Mouse (Mus musculus) liver (tissue): ENCODE data around the gene Tbpl1.

Source experiments
- DNase-seq: peaks from one replicate; pipeline ENCODE4 v3.0.0-alpha.2; 2020; ENCODE audit warnings: mixed read lengths

The Tbpl1 gene

DNA sequence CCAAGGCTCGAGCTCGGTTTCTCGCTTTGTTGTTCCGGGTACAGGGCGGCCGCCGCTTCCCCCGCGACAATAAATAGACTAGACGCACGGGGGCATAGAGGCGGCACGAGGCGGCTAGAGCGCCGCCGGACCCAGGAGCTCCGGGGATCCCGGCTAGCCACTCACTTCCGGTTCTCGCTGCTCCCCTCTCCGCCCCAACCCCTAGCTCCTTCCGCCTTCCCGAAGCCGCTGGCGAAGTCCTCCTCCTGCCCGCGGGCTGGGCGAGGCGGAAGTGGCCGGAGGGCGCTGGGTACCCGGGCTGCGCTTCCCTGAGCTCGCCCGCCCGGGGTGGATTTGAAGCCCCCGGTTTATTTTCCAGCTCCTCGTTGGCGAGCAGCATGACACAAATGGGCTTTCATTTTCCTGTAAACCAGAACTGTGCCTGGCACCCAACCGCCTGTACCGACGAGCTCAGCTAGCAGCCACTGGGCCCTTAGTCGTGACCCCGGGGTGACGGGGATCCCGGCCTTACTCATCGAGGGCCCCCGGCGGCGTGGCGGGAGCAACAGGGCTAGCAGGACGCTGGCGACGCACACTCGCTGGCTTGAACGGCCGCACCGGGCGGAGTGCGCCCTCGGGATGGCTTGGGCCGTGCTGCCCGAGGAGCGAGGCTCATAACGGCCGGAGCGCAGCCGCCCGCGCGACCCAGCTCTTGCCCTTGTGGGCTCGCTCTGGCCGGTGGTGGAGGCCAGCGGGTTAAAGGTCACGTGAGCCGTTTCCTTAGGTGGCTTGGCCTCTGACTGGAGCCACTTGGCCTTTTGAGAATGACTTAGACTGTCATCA, at the start of gene Tbpl1:
Gene Tbpl1, minus strand, starts transcription at position 667 of the 822 bp plus-strand sequence.
- DNase-seq, result peak; percentile 95

DNA sequence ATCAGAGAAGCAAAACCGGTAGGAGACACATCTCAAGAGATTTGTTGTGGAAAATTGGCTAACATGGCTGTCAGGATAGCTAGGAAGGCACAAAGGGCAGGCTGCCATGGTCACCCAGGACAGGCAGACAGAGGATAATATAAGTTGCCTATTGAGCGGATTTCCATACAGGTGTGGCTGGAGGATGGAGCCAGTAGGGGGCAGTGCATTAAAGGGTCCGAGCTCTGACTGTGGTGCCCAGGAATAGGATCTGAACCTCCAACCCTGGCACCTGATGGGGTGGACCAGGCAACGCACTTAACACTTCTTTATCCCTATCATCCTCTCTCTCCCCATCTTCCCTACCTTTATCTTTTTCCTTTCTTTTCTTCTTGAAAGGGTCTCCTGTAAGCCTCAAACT, 49.7 kb upstream of the Tbpl1 start:
- DNase-seq, result peak; percentile 11

DNA sequence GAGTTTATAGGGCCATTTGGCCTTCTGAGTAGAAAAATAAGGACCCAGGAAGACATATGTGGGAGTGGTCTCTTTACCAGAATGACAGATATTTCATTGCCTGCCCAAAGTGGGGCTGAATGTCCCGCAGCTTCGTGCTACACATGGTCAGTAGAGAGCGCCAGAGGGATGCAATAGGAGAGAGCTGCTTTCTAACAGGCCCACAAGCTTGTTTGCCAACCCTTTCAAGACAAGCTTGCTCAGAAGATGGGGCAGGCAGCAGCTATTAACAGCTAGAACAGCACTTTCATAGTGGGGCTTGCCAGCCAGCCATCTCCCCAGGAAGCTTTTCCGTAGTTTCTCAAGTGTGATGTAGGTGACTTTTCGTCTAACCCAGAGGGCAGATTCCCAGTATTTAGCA, 46.2 kb upstream of the Tbpl1 start:
- peak; percentile 10 for DNase-seq

DNA sequence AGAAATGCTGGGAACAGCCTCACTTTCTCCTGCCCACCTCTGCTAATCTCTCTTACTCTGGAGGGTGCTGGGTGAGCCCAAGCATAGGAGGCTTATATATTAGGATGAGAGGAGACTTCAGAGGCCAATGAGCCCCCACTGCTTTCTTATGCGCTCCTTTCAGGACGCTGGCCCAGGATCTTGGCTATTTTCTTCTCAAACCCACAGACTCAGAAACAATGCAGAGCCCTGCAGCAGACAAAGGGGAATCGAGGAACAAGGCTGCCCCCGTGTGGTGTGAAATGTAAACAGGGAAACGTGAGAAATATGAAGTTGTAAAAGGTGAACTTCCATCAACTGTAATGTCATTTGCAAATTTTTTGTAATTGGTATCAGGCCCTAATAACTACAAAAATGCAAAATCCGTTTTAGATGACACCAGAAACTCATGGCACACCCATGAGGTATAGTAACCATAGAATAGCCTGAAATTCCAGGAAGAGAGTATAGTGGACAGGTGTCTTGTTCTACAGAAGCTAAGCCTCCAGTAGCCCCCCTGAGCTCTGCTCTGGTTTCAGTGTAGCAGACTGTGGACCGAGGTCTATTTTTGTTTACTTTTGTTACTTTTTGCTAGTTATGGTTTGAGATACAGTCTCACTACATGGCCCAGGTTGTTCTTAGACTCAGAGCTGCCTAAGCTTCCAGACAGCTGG, 44.4 kb upstream of the Tbpl1 start:
- DNase-seq, result peak; percentile 9

DNA sequence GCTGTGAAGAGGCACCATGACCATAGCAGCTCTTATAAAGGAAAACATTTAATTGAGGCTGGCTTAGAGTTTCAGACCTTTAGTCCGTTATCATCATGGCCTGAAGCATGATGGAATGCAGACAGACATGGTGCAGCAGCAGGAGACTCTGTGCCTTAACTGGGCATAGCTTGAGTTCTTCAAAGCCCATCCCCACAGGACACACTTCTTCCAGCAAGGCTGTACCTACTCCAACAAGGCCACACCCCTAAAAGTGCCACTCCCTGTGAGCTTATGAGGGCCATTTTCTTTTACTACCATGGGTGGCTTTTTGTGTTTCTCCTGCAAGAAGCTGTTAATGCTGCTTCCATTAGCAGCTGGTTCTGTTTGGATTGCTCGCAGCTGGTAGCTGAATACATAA, 43.7 kb upstream of the Tbpl1 start:
- no peak for DNase-seq

DNA sequence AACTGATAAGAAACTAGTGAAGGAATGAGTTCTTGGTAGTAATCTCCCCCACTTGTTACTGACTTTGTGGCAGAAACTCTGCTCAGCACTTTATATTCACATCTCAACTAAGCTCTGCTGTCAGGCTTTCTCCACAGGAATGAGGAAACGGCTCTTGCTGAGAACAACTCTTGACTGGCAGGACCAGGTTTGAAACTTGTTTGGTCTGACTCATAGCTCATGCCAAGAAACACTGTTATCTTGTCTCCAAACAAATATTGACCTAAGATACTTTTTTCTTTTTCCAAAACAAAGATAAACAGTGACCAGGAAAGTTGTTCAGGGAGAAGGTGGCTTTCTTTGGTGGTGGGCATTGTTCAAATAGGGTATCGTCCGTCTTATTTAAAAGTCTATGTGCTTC, 42.9 kb upstream of the Tbpl1 start:
- no peak for DNase-seq

DNA sequence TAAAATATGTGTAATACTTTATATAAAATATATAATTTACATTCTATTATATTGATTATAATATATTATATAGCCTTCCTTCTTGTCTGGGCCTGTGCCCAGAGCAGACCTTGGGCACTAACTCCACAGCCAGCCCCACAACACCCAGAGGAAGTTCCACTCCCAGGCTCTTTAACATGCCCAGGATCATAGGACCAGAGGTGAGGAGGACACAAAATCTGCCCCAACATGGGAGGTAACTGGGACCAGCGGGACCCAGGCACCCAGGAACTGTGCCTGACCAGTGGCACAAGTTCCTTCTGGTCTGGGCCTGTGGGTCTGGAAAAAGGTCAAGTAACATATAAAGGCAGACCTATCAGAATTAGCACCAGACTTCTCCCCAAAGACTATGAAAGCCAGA, 22.5 kb upstream of the Tbpl1 start:
- no peak for DNase-seq

DNA sequence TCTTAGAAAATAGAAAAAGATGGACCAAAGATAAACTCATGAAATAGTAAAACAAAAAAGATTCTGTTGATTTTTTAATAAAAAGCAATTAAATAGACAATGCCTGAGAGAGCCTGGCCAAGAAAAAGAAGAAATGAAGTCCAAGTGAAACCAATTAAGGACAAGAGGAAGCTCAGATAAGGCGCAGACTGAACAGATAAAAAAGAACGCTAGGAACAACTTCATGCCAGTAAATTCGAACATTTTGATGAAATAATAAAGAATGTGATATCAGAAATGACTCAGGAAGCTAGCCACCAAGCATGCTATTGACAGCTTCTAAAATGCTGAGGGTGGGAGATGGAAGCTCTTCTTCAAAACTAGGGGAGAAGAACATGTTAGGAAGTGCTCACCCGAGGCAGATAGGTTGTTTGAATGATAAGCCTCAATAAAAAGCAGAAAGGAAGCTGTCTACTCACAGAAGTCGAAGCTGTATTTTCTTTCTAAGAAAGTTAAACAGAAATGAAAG, 19.5 kb upstream of the Tbpl1 start:
- DNase-seq, result no peak

DNA sequence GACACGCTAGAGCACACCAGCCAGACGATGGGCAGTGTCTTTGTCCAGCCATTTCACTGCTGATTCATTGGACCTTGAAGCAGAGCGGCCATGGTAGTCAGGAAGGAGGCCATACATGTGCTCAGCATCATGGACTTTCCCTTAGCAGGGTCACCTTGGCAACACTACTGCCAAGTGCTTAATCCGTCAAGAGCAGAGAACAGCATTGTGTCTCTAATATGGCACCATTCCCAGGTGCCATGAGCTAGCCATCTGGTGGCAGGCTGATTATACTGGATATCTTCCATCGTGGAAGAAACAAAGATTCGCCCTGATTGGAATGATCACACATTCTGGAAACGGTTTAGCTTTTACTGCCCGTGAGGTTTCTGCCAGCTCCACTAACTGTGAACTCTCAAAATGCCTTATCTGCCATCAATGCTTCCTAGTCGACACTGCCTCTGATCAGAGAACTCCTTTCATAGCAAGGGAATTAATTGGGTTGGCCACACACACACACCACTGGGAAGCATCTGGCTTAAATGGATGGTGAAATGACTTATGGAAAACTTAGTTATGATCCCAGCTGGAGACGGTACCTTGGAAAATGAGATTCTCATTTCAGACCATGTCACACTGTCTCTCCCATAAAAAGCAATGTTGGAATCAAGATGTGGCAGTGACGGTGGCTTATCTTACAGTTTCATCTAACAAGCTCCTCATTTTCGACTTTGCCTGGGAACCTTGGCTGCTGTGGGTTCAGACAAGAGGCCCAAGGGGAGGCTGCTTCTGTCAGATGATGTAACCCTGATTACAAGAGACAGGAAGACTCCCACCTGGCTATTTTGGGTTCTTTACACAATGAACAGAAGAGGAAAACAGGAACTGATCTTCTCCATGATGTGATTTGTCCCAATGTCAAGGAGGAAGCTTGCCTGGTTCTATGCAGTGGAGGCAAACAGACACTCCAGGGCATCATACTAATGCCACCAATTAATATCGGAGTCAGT, 14.9 kb upstream of the Tbpl1 start:
- DNase-seq, result no peak

DNA sequence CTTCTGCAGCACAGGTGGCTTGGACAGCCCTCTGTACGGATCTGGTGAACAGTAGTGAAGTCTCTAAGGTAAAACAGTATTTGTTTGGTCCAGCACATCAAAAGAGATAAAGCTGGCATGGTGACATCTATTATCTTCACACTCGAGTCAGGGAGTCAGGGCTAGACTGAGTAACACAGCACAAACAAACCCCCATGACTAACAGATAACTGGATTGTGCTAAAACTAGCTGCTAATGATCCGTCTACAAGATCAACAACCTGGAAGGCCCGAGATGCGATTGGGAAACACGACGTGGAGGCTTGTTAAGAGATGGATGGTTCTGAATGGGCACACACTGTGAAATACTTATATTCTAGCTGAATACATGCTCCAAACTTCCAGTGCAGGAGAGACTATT, 14.2 kb upstream of the Tbpl1 start:
- DNase-seq, result no peak

DNA sequence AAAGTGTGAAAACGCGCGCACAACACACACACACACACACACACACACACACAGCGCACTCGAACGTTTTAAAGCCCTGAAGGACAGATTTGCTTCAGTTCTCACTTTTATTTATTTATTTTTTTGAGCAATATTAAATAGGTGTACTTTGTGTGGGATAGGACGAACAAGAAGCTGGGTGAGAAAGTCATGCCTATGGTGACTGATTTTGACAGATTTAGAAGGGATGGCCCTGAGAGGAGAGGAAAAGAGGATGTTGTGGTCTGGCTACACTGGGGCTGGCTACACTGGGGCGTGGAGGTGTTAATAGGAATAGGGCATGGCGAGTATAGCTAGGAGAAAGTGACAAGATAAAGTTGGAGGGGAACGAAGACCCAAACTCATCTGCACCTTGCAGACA, 443 bp upstream of the Tbpl1 start:
- no peak for DNase-seq

DNA sequence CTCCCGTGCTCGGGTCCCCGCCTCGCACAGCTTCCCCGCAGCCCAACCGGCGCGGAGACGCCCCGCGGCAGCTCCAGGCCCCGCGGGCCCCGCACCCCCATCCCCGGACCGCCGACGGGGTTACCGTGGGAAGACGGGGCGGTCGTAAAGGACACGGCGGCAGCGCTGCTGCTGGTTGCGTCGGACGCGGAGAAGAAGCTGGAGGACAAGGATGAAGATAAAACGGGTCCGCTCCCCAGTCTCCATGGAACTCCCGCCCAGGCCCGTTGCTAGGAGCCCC, 806 bp downstream of the Tbpl1 start:
- DNase-seq, result no peak

DNA sequence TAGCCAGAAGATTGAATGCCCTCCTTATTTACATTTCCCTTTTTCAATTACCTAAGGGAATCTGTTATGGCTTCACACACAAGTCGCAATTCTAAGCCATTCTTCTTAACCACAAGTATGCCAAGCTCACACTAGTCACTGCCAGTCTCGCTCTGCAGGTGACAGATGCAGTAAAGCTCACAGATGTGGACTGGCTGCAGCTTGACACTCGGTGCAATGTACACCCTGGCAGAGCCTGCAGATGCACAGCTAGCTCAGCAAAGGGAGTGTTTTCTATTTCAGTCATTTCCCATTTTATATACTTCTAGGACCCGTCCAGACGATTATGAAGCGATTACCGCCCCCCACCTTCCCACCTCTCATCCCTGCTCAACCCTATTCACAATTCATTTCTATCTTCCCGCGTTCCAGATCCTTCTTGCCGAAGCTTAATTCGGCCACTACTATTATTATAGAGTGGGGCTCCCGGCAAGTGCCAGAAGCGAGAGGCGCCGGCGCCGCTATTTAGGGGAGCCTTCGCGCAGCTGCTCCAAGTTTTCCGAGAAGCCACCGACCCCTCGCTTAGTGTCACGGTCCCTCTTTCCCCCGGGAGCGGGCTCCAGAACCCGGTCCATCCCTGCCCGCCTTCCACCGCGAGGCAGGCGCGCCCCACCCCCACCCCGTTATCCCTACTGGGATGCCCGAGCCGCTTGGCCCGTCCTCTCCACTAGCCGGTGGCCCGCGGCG, 1.3 kb downstream of the Tbpl1 start:
- peak; percentile 78 for DNase-seq

DNA sequence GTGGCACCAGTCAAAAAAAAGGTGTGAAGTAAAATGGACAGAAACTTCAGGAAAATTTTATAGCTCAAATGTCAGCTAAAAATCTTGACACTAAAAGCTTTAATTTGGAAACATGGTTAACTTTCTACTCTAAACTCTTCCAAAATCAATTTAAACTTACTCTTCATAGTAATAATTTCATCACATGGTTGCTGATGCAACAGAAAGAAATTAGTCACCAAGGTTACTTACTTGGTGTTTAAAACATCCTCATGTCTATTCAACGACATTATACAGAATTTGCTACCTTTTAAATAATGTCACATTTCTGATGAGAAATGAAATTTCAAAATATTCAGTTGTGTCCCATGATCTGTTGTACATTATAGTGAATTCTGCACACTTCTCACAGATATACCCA, 3.5 kb downstream of the Tbpl1 start:
- no peak for DNase-seq

DNA sequence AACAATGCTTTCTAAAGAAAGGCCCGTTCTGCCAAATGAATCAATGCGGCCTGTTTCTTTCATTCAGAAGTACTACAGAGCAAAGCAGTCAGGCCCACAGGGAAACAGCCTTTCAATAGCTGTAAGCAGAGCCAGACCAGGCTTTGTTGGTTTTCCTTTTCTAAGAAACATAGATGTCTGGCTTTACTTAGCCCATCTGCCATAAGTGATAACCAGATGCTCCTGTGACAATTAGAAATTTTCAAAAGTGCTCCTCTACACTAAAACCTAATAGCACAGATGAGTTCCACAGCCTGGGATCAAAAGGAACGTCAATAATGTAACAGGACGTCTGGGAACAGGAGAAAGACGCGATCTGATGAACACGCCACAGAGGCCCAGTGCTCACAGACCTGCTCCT, 5.4 kb downstream of the Tbpl1 start:
- DNase-seq, result no peak

DNA sequence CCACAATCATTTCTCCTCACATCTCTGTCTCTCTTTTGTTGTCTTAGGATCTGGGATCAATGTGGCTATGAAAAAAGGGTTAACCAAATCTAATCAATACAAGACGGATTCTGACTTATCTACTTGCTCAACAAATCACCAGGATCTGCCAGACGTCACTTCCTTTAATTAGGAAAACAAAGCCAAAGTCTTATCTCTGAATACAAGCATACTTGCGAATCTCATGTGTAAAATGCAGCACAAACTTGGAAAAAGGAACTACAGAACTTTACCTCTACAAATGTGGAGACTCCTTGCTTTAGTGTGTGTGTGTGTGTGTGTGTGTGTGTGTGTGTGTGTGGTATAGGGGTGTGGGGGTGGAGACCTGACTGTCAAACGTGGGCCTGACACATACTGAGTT, 6.6 kb downstream of the Tbpl1 start:
- DNase-seq, result no peak

DNA sequence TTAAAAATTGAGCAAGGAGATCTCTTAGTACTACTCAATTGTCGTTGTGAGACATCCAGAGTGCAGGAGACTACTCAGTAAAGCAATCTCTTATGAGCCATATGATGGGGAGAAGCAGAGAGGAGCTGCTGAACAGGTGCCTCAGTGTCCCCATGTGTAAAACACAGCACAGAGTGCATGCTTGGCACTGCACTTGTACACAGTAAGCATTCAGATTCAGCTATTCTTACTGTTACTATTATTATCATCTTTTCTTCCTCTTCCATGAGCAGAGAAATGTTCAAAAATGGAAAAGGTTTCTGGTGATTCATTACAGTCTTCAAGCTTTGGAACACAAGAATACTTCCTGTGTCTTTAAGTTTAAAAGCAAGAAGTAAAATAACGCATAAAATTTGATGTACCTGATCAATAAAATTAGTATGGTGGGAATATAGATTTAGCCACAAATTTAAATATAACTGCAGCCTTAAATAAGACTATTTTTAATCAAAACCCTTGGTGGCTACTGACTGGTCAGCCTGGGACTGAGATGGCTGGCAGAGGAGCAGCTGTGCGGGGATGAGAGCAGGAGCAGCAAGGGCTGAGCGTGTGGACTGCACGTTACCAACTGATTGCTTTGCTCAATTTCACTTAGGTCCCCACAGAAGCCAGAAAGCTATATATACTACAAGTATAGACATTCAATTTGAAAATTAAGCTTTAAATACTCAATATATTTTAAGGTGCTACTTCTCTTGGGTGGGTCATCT, 10.8 kb downstream of the Tbpl1 start:
- no peak for DNase-seq

DNA sequence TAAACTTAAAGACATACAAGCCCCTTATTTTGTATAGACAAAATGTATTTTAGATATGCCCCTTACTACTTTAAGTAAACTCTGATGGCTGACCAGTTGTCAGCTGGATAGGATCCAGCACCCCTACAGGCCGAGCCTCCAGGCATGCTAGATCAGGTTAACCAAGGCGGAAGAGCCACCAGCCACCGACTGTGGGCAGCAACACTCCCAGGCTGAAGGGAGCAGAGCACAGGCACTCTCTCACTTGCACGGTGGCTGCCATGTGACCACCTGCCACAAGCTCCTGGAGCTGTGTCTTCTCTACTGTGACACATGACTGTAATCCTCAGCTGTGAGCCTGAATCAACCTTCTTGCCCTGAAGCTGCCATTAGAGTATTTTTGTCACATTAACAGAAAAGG, 13.3 kb downstream of the Tbpl1 start:
- no peak for DNase-seq

DNA sequence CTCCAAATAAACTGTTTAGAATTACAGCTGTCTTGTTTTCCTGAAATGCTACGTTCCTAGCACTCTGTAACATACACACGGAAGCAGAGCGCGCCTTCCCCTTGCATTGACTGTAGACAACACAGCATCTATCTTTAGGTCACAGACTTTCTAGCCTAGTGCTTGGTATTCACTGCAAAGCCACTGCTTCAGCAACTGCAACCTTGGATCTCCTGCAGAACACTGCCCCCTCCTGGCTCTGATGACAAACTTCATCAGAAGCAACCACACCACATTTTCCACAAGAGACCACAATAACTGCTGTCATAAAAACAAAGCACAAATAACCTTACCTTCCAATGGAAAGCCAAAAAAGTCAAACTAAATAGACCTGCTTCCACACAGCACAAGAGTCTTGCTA, 17.2 kb downstream of the Tbpl1 start:
- DNase-seq, result peak; percentile 29

DNA sequence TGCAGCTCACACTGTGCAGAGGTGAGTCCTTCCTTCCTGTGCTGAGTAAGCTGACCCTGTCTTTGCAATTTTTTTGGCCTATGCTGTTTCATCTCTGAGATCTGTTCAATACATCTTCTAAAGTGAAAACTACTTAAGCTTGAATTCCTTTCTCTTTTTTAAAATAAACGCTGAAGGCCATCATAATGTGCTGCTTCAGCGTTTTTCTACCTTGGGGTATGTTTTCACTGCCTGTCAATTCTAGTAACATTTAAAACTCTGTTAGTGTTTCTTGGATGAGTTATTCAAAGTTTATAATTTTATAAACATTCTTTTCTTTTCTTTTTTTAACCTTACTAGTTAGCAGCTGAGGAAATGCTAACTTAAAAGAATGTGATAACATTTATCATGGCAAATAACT, 18.8 kb downstream of the Tbpl1 start:
- DNase-seq, result no peak

DNA sequence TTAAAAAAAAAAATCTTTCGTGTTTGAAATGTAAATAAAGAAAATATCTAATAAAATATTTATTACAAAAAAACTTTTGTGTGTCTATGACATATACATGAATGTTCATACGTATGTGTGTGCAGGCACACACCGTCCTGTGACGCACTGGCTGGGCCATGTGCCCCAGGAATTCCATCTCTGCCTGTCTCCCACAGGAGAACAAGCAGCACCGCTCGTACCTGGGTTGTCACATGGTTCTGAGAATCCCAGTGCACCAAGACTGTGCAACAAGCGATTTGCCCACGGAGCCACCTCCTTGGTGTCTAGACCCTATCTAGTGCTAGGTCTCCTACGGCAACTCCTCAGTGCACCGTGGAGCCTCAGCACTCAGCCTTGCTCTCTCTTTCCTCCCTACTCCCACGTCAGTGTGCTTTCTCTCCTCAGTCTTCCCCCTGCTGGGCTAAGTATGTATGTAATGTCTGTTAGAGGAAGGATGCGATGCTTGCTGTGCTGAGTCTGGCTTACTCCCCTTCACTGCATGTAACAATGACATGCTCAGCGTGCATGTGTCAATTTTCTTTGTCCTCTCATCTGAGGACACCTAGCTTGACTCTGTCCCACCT, 21.5 kb downstream of the Tbpl1 start:
- no peak for DNase-seq
